Mouse (Mus musculus) cerebellum, adult 11-12 months (tissue): Measurements from ENCODE around the gene Zfp777.

Experiments used
- DNase-seq: peaks from one replicate; pipeline ENCODE4 v3.0.0; 2022

Zfp777 gene

DNA sequence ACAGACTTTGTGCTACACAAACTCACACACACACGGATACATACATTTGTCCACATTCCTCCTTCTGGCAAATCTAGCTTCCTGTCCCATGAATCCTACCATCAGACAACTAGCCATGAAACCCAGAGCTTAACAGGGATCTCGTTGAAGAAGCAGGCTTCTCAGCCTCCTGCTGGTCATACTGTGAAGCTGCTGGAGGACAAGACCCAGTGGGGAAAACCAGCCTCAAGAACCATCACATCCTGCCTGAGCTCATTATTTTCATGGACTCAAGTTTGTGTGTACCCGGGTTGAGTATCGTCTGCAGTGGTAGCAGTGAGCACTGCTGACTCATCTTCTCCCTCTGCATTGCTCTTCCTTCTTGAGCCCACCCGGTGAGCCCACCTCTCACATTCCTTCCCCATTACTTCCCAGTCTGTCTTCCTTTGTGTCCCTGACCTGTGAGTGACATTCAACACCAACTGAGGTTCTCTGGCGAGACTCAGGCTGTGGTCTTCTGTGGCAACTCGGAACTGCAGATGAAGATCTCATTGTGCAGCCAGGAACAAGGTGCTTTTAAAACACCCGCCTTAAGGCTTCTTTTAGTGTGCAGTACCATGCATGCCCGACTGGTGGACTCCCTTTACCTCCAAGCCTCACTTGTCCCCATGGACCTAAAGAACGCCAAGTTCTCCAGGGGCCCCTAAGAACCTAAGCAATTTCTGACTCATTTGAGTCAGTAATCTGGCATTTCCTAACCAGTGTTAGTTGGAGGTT, 22.6 kb downstream of the Zfp777 start:
- DNase-seq, result no peak

DNA sequence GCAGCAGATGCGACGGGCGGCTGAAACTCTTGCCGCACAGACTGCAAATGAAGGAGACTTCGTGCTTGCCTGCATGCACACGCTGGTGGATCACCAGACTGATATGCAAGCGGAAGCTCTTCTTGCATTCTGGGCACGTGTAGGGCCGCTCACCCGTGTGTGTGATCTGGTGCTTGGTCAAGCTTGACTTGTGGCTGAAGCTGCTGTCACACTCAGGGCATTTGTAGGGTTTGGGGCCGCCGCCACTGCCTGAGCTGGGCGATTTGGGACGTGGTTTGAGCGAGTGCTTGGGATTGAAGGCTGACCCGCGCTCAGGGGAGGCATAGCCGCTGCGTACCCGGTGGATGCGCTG, 23.7 kb downstream of the Zfp777 start:
- DNase-seq, result no peak

DNA sequence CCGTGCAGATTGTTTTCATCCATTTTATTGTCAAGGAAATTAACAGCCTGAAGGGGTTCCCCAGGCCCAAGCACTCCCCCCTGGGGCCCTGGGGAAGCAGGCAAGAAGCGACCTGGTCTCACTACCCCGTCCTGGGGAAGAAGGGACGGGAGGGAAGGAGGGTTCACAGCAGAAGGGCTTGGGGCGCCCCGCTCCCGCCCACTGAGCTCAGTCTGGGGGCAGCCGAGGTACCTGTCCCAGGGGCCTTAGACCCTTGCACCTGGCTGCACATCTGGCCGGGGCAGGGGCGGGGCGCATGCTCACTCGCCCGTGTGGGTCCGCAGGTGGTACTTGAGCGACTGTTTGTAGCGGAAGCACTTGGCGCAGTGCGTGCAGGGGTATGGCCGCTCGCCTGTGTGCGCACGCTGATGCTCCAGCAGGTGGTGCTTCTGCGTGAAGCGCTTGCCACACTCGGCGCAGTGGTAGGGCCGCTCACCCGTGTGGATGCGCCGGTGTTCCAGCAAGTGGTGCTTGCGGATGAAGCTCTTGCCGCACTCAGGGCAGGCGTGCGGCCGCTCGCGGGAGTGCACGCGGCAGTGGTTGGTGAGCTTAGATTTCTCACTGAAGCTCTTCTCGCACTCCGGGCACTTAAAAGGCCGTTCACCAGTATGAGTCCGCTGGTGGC, 24.2 kb downstream of the Zfp777 start:
- peak; percentile 70 for DNase-seq

DNA sequence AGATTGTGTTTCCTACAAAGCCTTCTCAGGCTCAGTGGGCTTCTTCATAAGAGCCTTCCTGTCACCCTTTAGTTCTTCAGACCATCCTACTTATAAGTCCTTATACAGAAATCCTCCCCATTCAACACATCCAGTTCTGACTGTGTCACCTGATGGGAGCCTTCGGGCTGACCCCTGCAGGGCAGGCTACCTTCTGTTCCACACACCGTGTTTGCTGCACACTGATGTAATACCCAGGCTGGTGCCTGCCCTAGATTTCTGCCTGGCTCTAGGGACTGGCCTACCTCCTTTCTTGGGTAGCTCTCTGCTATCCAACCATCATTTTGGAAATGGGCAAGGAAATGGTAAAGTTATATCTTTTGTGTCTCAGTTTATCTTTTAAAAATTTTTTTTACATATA, 26.0 kb downstream of the Zfp777 start:
- DNase-seq, result peak; percentile 83

DNA sequence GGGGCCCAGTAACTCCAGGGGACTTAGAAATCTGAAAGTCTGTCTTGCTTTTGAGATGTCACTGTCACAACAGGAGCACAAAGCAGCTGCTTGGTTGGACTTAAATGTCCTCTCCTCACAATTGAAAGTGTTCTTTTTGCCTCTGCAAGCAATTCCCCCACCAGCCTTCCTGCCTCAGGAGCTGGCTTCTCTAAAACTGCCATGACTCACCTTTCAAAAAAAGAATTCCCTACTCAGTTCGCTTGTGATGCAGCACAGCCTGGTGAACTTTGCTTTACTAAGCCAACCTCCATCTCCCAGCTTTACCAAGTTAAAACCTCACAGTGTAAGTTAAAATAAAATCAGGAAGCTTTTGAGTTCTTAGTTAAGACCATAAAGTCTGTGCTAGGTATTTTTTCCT, 27.0 kb downstream of the Zfp777 start:
- DNase-seq, result no peak

DNA sequence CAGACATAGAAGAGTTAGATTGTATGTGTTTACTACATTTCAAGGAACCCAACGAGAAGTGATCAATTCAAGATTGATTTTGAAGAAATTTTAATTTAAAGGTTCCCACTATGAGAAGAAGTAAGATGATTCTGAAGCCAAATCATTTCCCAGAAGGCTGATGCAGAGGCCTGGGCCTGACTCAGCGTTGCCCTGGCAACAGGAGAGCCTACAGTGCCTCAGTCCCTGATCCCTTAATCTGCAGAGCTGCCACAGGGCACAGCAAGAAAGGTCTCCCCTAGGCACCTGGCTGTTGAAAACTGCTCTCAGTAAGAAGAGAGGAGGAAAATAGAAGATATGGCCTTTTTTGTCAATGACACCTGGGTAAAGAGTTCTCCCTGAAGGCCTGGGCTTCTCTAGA, 28.7 kb downstream of the Zfp777 start:
- no peak for DNase-seq

DNA sequence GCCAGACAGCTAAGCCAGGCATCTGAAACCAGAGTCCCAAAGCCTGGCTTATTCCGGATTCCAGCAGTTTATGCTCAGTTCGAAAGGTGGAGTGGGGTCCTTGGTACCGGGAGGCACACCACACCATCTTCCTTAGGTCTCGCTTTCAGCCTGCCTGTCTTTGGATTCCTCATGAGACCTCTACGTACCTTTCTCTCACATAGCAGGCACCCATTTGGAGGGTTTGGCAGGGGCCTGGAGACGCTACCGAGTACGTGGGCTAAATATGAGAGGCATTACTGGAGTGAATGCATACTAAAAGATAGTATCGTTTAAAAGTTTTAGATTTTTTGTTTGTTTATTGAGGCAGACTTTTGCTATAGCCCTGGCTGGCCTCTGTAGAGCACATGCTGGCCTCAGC, 31.9 kb downstream of the Zfp777 start:
- DNase-seq, result no peak

DNA sequence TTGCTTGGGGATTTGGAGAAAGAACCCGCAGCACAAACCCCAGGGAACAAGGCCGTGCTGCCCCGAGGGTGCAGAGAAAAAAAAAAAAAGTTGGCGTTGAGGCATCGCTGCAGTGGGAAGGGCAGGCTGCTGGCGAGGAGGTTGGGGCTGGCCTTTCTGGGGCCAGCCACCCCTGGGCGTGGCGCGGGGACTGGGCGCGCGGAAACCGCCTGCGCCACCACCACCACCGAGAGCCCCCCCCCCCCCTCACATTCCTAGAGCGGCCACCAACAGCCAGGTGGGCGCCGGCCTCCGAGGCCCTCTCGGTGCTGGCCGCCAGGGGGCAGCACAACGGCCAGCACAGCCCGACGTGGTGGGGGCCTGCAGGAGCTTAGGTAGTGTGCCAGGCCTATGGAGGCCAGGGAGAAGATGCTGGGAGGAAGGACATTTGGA, 32.6 kb downstream of the Zfp777 start:
- DNase-seq, result peak; percentile 92

DNA sequence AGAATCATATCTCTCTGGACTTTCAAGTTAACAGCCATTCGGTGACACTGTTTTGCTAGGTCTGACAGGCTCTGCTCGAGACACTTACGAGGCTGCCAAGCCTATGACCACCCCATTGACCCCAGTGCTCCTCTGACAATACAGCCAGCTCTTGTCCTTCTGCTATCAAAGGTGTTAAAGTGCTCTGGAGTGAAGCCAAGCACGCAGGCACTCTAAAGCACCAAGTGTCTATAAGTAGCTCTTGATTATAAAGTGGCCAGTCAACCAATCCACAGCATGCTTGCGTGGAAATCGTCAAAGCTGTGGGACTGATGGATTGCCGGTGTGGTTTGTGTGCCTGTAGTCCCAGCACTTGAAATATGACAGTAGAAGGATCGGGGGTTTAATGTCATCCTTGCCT, 38.0 kb downstream of the Zfp777 start:
- DNase-seq, result no peak

DNA sequence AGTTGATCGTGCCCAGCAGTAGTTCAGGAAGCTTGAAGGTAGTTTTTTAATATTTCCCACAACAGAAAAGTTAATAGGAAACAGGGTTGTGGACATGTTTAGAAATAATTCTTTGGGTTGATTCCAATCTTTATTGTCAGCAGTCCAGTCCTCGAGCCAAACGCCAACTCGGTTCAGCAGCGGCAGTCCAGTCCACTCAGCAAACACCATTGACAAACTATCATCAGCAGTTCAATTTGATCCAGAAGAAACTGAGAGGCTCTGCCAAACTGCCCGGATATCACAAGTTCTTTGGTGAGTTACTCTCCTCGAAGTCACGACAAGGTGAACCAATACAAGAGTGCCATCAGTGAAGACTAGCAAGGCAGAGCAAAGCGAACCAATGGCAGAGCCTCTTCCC, 53.0 kb downstream of the Zfp777 start:
- DNase-seq, result no peak

DNA sequence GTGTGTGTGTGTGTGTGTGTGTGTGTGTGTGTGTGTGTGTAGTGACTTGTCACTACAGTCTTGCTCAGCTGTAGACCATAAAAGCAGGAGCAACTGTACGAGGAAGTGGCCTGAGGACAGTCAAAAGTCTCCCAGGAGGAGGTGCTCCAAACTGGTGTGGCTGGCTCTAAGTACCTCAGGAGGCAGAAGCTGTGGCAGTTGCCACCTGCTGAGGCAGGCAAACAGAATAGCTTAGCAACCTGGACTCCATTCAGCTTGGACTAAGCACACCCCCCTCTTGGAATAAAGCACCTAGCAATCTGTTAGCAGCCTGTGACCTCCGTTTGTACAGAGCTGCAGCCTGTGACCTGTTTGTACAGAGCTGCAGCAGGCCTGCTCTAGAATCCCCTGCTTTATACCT, 64.8 kb downstream of the Zfp777 start:
- DNase-seq, result peak; percentile 32

DNA sequence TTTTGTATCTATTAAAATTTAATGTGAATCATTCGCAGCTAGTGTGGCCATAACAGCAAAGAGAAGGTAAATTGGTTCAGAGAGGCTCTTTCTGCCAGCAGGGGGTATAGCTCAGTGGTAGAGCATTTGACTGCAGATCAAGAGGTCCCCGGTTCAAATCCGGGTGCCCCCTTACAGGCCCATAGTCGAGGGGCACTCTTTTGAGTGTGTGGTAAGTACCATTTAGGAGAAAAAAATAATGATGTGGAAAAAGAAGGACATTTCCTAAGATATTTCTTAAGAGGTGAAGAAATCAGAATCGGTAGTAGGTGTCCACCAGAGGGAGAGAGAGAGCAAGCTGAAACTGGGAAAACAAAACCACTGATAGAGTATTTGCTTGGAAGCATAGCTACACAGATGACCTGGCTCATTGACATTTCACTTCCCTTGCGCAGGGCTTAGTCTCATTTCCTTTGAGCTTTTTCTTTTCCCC, 69.8 kb downstream of the Zfp777 start:
- peak; percentile 76 for DNase-seq

DNA sequence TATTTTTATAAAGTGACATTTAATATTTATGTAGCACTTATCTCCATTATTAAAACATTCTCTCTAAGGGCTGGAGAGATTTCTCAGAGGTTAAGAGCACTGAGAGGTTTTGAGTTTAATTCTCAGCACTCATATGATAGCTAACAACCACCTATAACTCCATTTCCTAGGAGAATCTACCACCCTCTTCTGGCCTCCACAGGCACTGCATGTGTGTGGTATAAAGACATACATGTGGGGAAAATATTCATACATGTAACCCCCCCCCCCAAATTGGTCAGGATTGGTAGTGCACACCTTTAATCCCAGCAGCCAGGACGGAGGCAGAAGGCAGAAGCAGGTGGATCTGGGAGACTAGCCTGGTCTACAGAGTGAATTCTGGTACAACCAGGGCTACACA, 74.1 kb downstream of the Zfp777 start:
- DNase-seq, result no peak
